Mouse (Mus musculus): ENCODE results near the gene Bcl2a1d. TPM values are rescaled to one million over a fixed set of nuclear protein-coding genes. Genes with fewer than 3 reads are reported as not detected.

The Bcl2a1d gene
- not detected in 2 replicates for polyA plus RNA-seq (2012)

DNA sequence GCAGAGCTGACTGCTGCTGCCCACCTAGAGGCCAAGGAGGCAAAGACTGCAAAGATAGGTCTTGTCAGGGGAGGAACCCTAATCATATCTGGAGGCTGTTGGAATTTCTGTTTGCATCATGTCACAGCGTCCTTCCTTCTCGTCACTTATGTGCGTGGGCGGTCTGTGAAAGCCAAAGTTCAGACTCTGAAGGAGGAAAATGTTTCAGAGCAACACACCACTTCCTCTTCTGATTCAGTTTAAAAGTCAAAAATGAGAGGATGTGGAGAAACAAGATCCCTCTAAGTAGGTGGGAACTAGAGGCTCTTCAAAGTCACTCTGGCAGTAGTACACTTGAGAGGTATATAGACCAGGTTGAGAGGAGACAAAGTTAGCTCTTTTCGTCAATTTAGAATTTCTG is at the start of gene Bcl2a1d:
Gene Bcl2a1d, minus strand, starts transcription at position 187 of the 400 bp plus-strand sequence.

DNA sequence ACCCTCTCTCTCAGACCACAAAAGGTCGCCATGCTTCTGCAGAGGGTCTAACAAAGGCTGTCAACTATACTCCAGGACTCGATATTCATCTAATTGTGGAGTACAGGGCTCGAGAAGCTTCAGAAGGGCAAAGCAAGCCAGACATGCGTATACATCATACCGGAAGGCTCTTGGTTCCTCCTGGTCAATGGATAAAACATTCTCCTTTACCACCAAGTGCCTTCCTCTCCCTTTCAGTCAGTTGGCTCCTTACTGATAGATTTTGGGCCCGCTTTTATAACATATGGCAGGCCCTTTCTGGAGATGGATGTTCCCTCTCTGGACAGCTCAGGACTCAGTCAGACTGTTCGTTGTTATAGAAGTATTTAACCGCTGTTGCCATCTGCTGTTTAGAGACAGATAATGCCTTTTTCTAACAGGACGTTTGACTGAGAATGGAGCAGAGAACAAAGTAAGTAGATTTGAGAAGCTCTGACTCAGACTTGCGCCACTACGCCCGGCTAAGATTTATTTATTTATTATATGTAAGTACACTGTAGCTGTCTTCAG is 11.7 kb downstream of the Bcl2a1d start, which contains the start of gene Mthfsl:
Gene Mthfsl, minus strand, starts transcription at position 308 of the 549 bp plus-strand sequence.

Other genes starting within 250 kb of the Bcl2a1d start
- gene Syncrip, start 249.3 kb downstream of the Bcl2a1d start, polyA plus RNA-seq (2012) = 109 and 140 TPM in 2 replicates
- gene Zfp949, start 183.9 kb downstream of the Bcl2a1d start, polyA plus RNA-seq (2012) = 0.69 and 0.73 TPM in 2 replicates
- gene Trim43a, start 151.0 kb downstream of the Bcl2a1d start, polyA plus RNA-seq (2012) = not detected in 2 replicates
- gene Mthfsl, start 11.6 kb downstream of the Bcl2a1d start, polyA plus RNA-seq (2012) = 5.7 and 9.3 TPM in 2 replicates
- 0.03 TPM in 1 of 2 replicates, not detected in the other for gene Trim43c, start 107.2 kb upstream of the Bcl2a1d start, polyA plus RNA-seq (2012)
- not detected in 2 replicates for gene Bcl2a1a, start 225.0 kb upstream of the Bcl2a1d start, polyA plus RNA-seq (2012)